Mouse (Mus musculus) common myeloid progenitor, adult 5-6 weeks (primary cell): Measurements from ENCODE around the gene Rho. TPM values are rescaled to one million over a fixed set of nuclear protein-coding genes. Genes with fewer than 3 reads are reported as not detected.
A peak's percentile ranks its signal among the peaks of the same experiment; 100 is the strongest.

Experiments used
- ATAC-seq: replicated peaks from 2 replicates; pipeline ENCODE4 v1.8.0; 2016; ENCODE audit warnings: low read depth, mild to moderate bottlenecking, moderate TSS enrichment, inconsistent platforms; ENCODE audit not compliant: poor library complexity, severe bottlenecking
- total RNA-seq: library from RNA; stranded (forward); fragments of 200-1000, 187-1606 nt; gene quantifications from 2 replicates; pipeline ENCODE4 v1.2.3, GENCODE M21; 2017

Rho gene
- total RNA-seq: not detected in 2 replicates

DNA sequence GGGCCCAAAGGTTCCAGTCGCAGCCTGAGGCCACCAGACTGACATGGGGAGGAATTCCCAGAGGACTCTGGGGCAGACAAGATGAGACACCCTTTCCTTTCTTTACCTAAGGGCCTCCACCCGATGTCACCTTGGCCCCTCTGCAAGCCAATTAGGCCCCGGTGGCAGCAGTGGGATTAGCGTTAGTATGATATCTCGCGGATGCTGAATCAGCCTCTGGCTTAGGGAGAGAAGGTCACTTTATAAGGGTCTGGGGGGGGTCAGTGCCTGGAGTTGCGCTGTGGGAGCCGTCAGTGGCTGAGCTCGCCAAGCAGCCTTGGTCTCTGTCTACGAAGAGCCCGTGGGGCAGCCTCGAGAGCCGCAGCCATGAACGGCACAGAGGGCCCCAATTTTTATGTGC, at the start of gene Rho:
Gene Rho (plus strand): TSS at position 110 of the 400 bp plus-strand sequence.
- ATAC-seq: no peak

DNA sequence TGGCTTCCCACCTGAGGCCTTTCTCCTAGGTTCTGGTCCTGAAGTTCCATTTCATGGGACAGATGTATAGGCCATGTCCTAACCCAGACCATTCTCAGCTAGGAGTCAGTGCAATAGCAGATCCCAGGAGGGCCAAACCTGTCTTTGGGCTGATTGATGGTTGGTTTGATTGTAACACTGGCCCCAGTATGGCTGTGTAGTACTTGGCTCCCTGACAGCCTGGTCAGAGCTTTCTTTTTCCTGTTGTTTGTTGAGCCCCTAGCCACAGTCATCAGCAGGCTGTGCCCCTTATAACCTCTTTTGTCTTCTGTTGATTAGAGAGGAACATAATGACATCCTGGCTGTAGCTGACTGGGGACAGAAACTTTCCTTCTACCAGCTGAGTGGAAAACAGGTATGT, 47.5 kb upstream of the Rho start:
- no peak for ATAC-seq

DNA sequence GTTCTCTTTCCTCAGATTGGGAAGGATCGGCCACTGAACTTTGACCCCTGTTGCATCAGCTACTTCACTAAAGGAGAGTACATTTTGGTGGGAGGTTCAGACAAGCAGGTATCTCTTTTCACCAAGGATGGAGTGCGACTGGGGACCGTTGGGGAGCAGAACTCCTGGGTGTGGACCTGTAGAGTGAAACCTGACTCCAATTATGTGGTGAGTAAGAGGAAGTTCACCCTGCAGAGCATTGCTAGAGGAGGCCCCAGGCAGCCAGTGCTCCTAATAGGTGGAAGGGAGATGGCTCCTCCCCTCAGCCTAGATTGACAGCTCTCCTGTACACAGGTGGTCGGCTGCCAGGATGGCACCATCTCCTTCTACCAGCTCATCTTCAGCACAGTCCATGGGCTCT, 44.7 kb upstream of the Rho start:
- ATAC-seq: peak; percentile 84

DNA sequence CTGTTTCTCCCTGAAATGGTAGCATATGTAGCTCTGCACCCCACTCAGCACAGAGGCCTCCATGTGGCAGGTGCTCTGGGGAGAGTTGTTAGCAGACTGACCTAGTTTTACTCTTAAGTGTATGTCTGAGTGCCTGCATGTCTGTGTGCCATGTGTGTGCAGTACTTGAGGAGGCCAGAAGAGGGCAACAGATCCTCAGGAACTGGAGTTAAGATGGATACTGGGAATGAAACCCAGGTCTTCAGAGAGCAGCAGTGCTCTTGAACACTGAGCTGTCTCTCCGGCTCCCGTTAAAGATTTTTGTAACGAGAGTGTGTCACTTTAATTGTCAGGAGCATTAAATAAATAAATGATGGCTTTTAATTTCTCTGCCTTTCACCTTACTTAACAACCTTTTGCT, 43.3 kb upstream of the Rho start:
- ATAC-seq: 0 out of 2 replicates have a peak, but pooled peaks have one; percentile 40

DNA sequence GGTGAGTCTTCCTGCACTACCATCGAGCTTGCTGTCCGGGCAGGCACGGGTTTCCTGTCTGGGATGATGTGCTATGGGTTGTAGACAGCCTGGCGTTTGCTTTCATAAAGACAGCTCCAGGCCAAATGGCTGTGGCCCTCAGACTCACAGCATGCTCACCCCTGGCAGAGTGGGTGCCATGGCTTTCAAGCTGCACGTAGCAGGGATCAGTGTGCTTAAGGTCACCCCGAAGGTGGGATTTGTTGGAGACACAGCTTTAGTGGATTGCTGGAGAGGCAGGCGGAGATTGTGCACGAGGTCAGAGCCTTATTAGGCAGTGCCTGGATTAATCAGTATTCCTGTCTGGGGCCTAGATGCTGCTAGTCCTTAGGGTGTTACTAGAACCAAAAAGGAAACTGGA, 40.9 kb upstream of the Rho start:
- no peak for ATAC-seq

DNA sequence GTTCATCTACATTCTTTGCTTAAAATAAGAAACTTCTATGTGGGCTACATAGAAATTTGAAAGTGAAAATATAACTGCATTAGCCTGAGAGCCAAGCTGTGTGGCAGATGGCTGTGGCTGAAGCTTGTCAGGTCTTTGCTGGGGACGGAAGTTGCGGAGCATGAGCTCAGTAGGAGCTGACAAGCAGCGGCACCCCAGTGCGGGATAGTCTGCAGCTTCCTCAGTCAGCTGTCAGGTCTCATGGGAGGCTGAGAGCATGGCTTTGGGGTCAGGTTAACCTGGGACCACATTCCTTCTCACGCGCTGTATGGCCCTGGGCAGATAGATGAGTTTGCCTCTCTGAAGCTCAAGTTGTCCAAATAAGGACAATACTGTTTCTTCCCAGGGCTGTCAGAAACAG, 40.5 kb upstream of the Rho start:
- ATAC-seq: no peak

DNA sequence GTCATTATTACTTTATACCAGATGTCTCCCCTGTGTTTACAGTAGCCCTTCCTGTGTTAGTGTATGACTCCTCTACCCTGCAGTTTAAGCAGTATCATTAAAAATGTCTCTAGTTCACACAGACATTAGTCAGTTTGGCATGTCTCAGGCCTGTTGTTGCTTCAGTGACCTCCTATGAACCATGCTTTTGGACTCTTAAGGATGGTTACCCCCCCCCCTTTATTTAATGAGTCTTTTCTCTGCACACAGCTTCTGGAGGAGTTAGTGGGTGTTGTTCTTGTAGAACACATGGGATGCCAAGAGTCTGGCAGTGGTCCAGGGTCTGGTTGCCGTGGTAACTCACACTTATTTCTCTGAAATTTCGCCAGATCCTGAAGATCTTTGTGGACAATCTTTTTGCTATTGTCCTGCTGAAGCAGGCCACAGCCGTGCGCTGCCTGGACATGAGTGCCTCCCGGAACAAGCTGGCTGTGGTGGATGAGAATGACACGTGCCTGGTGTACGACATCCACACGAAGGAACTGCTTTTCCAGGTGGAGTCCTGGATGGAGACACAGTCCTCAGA, 40.0 kb upstream of the Rho start:
- no peak for ATAC-seq

DNA sequence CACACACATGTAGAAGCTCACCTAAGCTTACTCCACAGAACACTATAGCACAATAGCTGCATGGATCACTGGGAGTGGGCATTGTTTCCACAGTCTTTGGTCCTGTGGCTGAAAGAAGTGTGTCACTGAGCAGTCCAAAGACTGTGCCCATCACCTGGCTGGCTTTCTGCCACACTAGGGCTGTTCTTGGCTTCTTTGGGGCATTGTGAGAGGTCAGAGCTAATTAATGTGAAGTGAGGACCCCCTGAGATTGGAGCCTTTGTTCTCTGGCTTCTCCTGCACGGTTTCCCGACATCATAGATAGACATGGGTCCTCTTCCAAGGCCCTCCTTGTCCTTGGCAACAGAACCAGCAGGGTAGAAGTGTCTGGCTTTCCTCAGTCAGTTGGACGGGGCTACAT, 39.2 kb upstream of the Rho start:
- no peak for ATAC-seq

DNA sequence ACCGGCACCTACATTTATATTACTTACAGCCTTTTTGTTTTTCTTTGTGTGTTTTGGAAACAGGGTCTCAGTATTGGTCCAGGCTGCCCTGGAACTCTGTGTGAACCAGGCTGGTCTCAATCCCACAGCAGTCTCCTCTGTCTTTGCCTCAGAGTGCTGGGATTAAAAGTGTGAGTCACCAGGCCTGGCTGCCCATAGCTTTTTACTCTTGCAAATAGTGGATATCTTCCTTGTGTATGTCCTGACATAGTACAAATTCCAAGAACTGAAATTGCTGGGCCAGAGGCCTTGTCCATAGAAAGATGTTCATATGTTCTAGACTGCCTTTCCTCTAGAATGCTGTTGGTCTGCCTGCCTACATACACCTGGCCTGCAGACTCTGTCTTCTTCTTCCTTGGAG, 35.2 kb upstream of the Rho start:
- ATAC-seq: no peak

DNA sequence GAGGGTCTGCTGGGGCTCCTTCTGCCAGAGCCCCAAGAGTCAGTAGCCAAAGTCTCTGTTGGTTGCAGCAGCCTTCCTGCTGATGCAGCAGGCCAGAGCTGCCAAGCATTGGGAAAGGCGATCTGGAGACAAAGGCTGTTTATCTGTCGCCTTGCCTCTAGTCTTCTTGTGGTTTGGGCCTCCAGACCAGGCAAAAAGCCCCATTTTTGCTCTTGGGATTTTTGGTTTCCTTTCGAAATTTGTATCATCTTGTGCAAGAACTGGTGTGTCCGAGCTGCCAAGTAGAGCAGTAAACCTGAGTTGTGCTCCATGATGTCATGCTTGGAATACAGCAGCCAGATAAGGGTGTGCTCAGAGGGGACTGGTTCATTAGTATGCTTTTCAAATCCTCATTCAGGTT, 34.4 kb upstream of the Rho start:
- peak; percentile 65 for ATAC-seq

DNA sequence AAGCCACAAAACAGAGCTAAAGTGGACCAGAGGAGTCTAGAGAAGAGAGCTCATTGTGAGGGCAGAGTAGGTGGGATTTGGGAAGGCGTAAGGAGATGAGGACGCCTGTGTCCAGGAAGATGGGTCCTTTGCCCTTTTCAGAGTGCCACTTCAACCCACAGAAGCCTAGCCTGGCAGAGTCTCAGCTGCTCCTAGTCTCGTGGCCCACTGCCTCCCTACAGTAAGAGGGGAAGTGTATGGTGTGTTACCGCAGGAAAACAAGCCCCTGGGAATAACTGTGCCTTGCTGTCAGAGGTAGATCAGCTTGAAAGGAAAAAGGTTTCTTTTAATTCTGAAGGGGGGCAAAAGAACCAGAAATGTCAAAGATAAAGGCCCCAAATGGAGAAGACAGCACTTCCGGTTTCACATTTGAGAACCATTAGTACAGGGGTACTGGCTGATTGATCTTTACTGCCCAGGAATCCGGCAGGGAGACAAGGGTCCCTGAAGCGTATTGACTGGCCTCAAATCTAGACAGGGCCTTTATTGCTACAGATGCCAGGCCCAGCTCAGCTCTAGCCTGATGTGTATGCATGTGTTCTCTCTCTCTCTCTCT, 33.5 kb upstream of the Rho start:
- ATAC-seq: no peak

DNA sequence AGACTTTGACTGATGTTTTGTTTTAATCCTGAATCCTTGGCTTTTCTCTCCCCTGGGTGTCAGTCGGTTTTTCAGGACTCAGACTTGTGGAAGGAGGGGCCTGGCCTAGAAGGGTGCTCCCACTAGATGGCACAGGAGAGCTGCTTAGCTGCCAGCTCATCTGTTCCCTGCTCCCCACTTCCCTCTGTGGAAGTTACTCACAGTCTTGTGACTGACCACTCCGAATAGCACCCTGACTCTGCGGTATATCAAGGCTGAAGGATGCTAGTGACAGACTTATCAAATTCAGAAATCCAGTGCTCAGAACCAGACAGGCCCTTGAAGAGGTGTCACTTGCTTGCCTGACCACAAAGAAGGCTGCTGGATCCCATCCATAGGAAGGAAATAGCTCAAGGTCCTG, 30.5 kb upstream of the Rho start:
- peak; percentile 82 for ATAC-seq

DNA sequence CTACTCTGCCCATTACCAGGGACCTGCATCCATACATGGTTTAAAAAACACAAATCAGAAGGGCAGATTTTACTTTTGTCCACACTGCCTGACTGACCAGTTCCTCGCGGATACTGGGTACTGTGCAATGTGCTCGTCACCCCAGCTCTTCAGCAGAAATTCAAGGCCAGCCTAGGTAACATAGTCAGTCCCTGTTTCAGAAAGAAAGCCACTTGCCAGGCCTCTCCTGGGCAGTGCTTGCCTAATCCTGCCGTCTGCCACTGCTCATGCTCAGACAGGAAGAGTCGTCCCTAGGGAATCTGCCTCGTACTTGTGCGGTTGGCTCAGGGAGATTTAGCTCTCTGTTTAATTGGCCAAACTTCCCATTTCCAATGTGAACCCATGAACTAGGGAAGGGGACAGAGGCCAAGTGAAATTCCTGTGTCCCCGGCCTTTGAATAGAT, 30.0 kb upstream of the Rho start:
- no peak for ATAC-seq

DNA sequence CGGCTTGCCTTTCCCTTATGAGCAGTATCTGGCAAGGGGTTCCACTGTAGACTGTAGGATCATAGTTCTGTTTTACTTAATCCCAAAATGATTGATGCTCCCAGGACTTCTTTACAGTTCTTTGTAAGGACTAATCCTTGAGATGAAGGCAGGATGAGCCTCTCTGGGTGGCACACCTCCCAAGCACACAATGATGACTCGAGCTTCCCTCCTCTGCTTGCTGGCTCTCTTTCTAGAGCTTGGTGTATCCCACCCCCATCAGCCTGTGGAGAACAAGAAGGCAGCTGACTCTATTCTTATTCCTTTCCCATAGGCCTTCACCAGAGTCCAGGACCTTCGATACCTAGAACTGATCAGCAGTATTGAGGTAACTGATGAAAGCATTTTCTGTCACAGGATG, 29.0 kb upstream of the Rho start:
- ATAC-seq: no peak

DNA sequence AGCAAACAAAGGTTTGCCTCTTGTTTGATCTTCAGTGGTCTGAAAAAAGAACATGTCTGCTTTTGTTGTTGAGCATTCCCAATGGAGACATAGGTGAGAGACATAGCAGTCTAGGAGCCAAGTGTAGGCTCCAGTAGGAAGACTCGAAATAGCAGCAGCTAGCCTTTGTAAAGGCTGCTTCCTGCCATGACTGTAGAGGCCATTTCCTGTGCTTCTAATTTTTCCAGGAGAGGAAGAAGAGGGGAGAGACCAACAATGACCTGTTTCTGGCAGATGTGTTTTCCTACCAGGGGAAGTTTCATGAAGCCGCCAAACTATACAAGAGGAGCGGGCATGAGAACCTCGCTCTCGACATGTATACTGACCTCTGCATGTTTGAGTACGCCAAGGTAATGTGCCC, 26.0 kb upstream of the Rho start:
- no peak for ATAC-seq

DNA sequence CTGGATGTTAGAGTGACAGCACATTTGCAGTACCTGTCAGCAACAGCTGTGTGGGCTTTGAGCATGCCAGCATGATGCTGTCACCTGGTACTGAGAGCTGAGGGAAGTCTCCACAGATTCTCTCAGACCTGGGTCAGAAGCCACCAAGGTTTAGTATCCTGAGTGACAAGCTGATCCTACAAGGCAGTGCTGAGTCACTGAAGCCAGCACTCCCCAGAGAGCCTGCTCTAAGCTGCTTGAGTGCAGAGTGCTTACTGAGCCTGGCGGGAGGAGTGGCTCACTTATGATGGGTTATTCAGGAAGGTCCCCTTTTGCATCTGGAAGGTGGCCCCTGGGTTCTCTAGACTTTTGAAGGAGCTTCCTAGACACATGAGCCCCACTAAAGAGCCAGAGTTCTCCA, 25.1 kb upstream of the Rho start:
- ATAC-seq: peak; percentile 24

DNA sequence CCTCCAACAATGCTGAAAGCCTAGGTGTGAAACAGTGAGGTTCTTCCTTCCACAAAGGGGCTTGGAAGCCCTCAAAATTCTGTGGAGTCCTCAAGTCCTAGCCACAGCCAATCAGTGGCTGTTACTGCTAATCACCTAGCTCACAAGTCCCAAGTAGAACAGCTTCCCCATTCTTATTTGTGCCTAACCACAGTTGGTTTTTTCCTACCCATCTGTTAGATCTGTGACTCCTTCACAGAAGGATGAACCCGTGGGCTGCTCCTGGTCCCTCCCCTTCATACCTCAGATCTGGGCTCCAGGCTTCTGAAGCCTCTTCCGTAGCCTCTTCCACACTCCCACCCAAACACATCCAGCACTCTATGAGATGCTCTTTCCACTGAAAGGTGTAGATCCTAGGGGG, 24.7 kb upstream of the Rho start:
- ATAC-seq: peak; percentile 75

DNA sequence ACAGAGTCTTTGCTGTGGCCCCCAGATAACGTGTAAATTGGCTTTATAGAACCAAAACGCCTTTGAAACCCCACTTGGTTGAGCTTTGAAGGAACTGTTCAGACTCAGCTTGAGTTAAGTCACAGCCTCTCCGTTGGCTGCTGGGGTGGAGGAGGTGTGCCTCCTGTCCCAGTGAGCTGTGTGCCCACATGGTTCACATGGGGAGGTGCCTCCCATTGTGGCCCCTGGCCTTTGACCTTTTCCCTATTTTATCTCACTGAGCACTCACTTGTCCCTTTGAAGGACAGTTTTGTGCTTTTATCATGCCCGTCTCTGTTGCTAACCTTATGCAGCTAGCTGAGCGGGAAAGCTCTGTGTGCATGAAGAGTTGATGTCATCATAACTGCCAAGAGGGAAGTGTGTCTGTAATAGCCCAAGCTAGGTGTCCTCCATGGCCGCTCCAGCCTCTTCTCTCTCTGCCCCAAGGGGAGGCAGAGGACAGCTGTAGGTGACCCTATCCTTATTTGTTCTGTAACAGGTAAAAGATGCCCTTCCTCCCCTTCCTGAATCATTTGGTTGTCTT, 23.0 kb upstream of the Rho start:
- ATAC-seq: no peak

DNA sequence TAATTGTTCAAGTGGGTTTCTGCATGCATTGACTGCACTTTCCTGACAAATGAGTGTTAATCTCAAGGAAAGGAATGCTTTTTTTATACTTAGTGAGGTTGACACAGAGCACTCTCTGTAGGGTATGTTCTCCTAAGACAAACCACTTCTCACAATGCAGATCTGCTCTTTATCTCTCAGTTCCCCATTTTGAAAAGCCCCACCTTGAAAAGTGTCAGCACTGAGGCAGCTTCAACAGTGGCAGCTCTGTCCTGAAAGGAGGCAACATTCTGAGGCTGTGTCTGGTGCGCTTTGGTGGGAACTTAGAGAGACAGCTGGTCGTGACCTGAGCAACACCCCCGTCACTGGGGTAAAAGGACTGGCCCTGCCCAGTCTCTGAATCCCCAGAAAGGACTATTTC, 22.5 kb upstream of the Rho start:
- ATAC-seq: peak; percentile 50

DNA sequence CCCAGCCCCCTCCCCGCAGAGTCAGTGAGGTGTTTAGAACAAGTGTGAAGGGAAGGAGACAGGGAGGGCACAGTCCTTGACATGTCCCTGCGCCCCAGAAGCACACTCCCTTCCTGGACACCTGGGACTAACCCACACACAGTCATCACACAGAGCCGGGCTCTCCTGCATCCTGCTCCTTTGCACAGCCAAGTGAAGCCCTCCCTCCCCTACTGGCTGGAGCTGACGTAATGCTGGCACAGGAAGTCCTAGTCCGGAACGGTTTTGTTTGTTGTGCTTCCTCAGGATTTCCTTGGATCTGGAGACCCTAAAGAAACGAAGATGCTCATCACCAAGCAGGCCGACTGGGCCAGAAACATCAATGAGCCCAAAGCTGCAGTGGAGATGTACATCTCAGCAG, 21.6 kb upstream of the Rho start:
- ATAC-seq: peak; percentile 33; the same call in 1 of the 2 replicates

DNA sequence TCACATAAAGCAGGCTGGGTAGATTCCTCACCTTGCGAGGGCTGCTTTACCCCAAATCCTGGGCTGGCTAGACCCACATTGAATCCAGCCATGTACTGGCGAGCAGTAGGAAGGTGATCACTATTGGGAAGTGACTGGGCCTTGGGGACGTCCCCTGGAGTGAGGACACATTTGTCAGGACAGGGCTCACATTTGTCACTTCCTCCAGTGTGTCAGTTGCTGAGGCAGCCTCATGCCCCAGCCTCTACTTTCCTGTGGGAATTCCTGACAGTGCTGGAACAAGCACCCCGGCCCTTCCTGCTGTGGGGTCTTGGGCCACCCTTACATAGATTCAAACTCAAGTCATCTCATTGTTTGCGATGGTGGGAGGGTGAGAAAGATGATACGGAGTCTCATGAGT, 19.8 kb upstream of the Rho start:
- ATAC-seq: no peak

DNA sequence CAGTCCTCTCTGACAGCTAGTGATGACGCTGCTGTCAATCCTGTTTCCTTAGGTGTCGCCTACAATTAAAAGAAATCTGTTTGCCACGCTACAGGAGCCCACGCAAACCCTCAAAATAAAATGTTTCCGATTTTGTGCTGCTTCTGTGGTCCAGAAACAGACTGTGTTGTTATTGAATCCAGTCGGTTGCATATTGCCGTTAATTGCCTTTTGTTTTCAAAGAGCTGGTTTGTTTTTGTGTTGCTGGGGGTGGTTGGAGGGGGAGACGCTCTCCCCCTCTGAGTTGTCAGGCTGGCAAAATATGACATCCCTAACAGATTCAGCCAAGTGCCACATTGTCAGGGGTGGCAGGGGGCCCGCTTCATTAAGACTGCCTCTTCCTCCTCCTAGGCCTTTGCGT, 18.1 kb upstream of the Rho start:
- no peak for ATAC-seq
